ENCODE assay signal across 11 mouse cellular contexts in genomic region chr17:29057361-29057890, GRCm38 (mm10). TPM values are rescaled to one million over a fixed set of nuclear protein-coding genes. Genes with fewer than 3 reads are reported as not detected.
A peak's percentile ranks its signal among the peaks of the same experiment; 100 is the strongest.
DNase-seq lines count a peak whose midpoint lies in the region; ATAC-seq and TF ChIP-seq lines count a peak whose summit lies in the region.
"Had no signal": no experiment of that assay in that cellular context is flagged by ENCODE, and none has a peak within 500 bp of the region (broad histone marks: within the 10 kb centered on the region; RNA-seq: fewer than 3 reads in every experiment).

No protein-coding gene starts in this region.

- TF ChIP-seq EP300 in ES-Bruce4 (IDR thresholded peaks at IDR 0.05; ENCODE audit: insufficient read depth, low read depth, low read length): no peak

- ATAC-seq in kidney, embryonic 14.5 days (ENCODE audit: low FRiP score, low TSS enrichment): no peak
- ATAC-seq in limb, embryonic 14.5 days (ENCODE audit: low FRiP score, low read depth): no peak
- ATAC-seq: inflammation-experienced regulatory T-cells, adult 6 months had no signal

- peak overlapping the region; percentile 31 for H3K27ac ChIP-seq in kidney, embryonic 14.5 days (ENCODE audit: low read depth, low read length)
- H3K27ac ChIP-seq in kidney, adult 2 months (ENCODE audit: insufficient read depth, low read depth, low read length): no peak overlapping the region
- 0 out of 2 replicates have a peak overlapping the region, but pooled peaks have one; percentile 12 for H3K27ac ChIP-seq in ES-Bruce4 (ENCODE audit: insufficient read depth, low read length)
- 0 out of 2 replicates have a peak overlapping the region, but pooled peaks have one; percentile 14 for H3K27ac ChIP-seq in limb, embryonic 14.5 days (replicated peaks; ENCODE audit: low read depth, low read length)
- H3K27ac ChIP-seq: liver, embryonic 13.5 days had no signal

- no peak for DNase-seq in kidney, adult 2 months
- DNase-seq in brain, adult 2 months (ENCODE audit: low read depth, low spot score): peak; percentile 73
- DNase-seq in limb, embryonic 14.5 days (ENCODE audit: low spot score): no peak
- DNase-seq in ovary, postnatal 10 days (ENCODE audit: low spot score): no peak
- DNase-seq in ovary, postnatal 14 days (ENCODE audit: low spot score): no peak
- DNase-seq: cerebellum, adult 11 months; liver, embryonic 13.5 days had no signal

- H3K27me3 ChIP-seq in kidney, embryonic 14.5 days (ENCODE audit: control insufficient read depth, insufficient read depth, low read length): no peaks in the 10 kb centered on the region
- H3K27me3 ChIP-seq in kidney, adult 2 months (replicated peaks; ENCODE audit: control insufficient read depth, insufficient read depth, low read length): no peaks in the 10 kb centered on the region
- H3K27me3 ChIP-seq in ES-Bruce4 (ENCODE audit: control insufficient read depth, insufficient read depth, low read length, poor library complexity, severe bottlenecking): no peaks in the 10 kb centered on the region
- H3K27me3 ChIP-seq in limb, embryonic 14.5 days (ENCODE audit: control insufficient read depth, insufficient read depth, low read length): no peaks in the 10 kb centered on the region
- H3K27me3 ChIP-seq: CH12.LX; liver, embryonic 13.5 days had no signal

- TF ChIP-seq CTCF in kidney, adult 2 months (conservative IDR thresholded peaks at IDR 0.05; ENCODE audit: insufficient read depth, insufficient read length, low read depth, low read length): no peak
- TF ChIP-seq CTCF in ES-Bruce4 (IDR thresholded peaks at IDR 0.05; ENCODE audit: low read depth, low read length): no peak

- H3K4me1 ChIP-seq in kidney, embryonic 14.5 days (ENCODE audit: control insufficient read depth, insufficient read depth, low read length): peaks cover 32% of the 10 kb centered on the region
- H3K4me1 ChIP-seq in kidney, adult 2 months (ENCODE audit: control insufficient read depth, insufficient read depth, low read length): no peaks in the 10 kb centered on the region
- peaks cover 7% of the 10 kb centered on the region for H3K4me1 ChIP-seq in ES-Bruce4 (ENCODE audit: control insufficient read depth, insufficient read depth, low read length)
- peaks cover 30% of the 10 kb centered on the region for H3K4me1 ChIP-seq in limb, embryonic 14.5 days (ENCODE audit: control insufficient read depth, insufficient read depth, low read length)

- no peak overlapping the region for H3K9ac ChIP-seq in kidney, embryonic 14.5 days (ENCODE audit: low read depth, low read length)
- no peak overlapping the region for H3K9ac ChIP-seq in ES-Bruce4 (ENCODE audit: low read depth, poor library complexity, severe bottlenecking)
- no peak overlapping the region for H3K9ac ChIP-seq in limb, embryonic 14.5 days (ENCODE audit: low read depth, low read length, severe bottlenecking)
- H3K9ac ChIP-seq: liver, embryonic 13.5 days had no signal

- no peaks in the 10 kb centered on the region for H3K36me3 ChIP-seq in kidney, embryonic 14.5 days (ENCODE audit: control insufficient read depth, insufficient read depth, low read length)
- no peaks in the 10 kb centered on the region for H3K36me3 ChIP-seq in kidney, adult 2 months (ENCODE audit: control insufficient read depth, insufficient read depth, low read length)
- no peaks in the 10 kb centered on the region for H3K36me3 ChIP-seq in ES-Bruce4 (ENCODE audit: control insufficient read depth, insufficient read depth, low read length, poor library complexity, severe bottlenecking)
- no peaks in the 10 kb centered on the region for H3K36me3 ChIP-seq in limb, embryonic 14.5 days (ENCODE audit: control insufficient read depth, insufficient read depth, low read length)
- H3K36me3 ChIP-seq: liver, embryonic 13.5 days had no signal

- no peak overlapping the region for H3K4me3 ChIP-seq in kidney, embryonic 14.5 days (ENCODE audit: low read length)
- H3K4me3 ChIP-seq in kidney, adult 2 months (ENCODE audit: insufficient read depth, low read depth, low read length): no peak overlapping the region
- H3K4me3 ChIP-seq in ES-Bruce4 (ENCODE audit: low read depth, low read length): no peak overlapping the region
- no peak overlapping the region for H3K4me3 ChIP-seq in limb, embryonic 14.5 days (replicated peaks; ENCODE audit: low read length)
- H3K4me3 ChIP-seq: liver, embryonic 13.5 days had no signal

- no peak for TF ChIP-seq POLR2A in kidney, adult 2 months (IDR thresholded peaks at IDR 0.05; ENCODE audit: low read depth, low read length)
- TF ChIP-seq POLR2A in ES-Bruce4 (IDR thresholded peaks at IDR 0.05; ENCODE audit: insufficient read depth, low read length): no peak
- TF ChIP-seq POLR2A in limb, embryonic 14.5 days (IDR thresholded peaks at IDR 0.05; ENCODE audit: borderline replicate concordance, extremely low read depth, insufficient read depth, insufficient read length): no peak

- H3K4me2 ChIP-seq in kidney, embryonic 14.5 days (replicated peaks; ENCODE audit: low read depth, low read length): no peak overlapping the region
- no peak overlapping the region; the same call in 1 of the 2 replicates for H3K4me2 ChIP-seq in limb, embryonic 14.5 days (replicated peaks; ENCODE audit: low read depth, low read length, severe bottlenecking)
- H3K4me2 ChIP-seq: liver, embryonic 13.5 days had no signal

- no peaks in the 10 kb centered on the region for H3K9me3 ChIP-seq in kidney, embryonic 14.5 days (ENCODE audit: control insufficient read depth, low read length)
- H3K9me3 ChIP-seq in ES-Bruce4 (replicated peaks; ENCODE audit: control insufficient read depth, insufficient read depth, low read length, poor library complexity, severe bottlenecking): no peaks in the 10 kb centered on the region
- H3K9me3 ChIP-seq in limb, embryonic 14.5 days (ENCODE audit: control insufficient read depth, low read length): no peaks in the 10 kb centered on the region
- H3K9me3 ChIP-seq: liver, embryonic 13.5 days had no signal

- WGBS in kidney, embryonic 14.5 days: 68% methylated on average over 11 of the region's 11 CpGs
- 80% methylated on average over 11 of the region's 11 CpGs for WGBS in kidney, adult 2 months
- 69% methylated on average over 11 of the region's 11 CpGs for WGBS in limb, embryonic 14.5 days

RNA-seq across cellular contexts. Expression of gene Srsf3, which starts 25.0 kb away (rescaled TPM):
- 691 and 760 TPM in 2 replicates for polyA plus RNA-seq in kidney, embryonic 14.5 days (2014; fragmentation: Nextera tagmentation; extraction: Ambion mirVana)
- 71.0 and 85.2 TPM in 2 replicates for polyA plus RNA-seq in kidney, adult 2 months (2012; rRNA removed)
- polyA plus RNA-seq in ES-Bruce4 (2011; ENCODE audit: insufficient read depth, insufficient read length, low read depth, missing spikeins): 541 and 557 TPM in 2 replicates
- polyA plus RNA-seq in limb, embryonic 14.5 days (2012; rRNA removed): 385 and 390 TPM in 2 replicates
- 561 and 596 TPM in 2 replicates for polyA plus RNA-seq in limb, embryonic 14.5 days (2014; fragmentation: Nextera tagmentation; extraction: Ambion mirVana)

RNA-seq across cellular contexts. Expression of gene Cdkn1a, which starts 33.4 kb away (rescaled TPM):
- 37.4 and 45.6 TPM in 2 replicates for polyA plus RNA-seq in kidney, embryonic 14.5 days (2014; fragmentation: Nextera tagmentation; extraction: Ambion mirVana)
- 11.6 and 13.7 TPM in 2 replicates for polyA plus RNA-seq in kidney, adult 2 months (2012; rRNA removed)
- polyA plus RNA-seq in ES-Bruce4 (2011; ENCODE audit: insufficient read depth, insufficient read length, low read depth, missing spikeins): 171 and 178 TPM in 2 replicates
- polyA plus RNA-seq in limb, embryonic 14.5 days (2012; rRNA removed): 61.6 and 63.6 TPM in 2 replicates
- 114 and 164 TPM in 2 replicates for polyA plus RNA-seq in limb, embryonic 14.5 days (2014; fragmentation: Nextera tagmentation; extraction: Ambion mirVana)

RNA-seq across cellular contexts. Expression of gene Stk38, which starts 49.6 kb away (rescaled TPM):
- polyA plus RNA-seq in kidney, embryonic 14.5 days (2014; fragmentation: Nextera tagmentation; extraction: Ambion mirVana): 65.5 and 101 TPM in 2 replicates
- polyA plus RNA-seq in kidney, adult 2 months (2012; rRNA removed): 61.7 and 66.8 TPM in 2 replicates
- polyA plus RNA-seq in ES-Bruce4 (2011; ENCODE audit: insufficient read depth, insufficient read length, low read depth, missing spikeins): 171 TPM in 2 replicates
- 115 TPM in 2 replicates for polyA plus RNA-seq in limb, embryonic 14.5 days (2012; rRNA removed)
- polyA plus RNA-seq in limb, embryonic 14.5 days (2014; fragmentation: Nextera tagmentation; extraction: Ambion mirVana): 86.6 and 99.3 TPM in 2 replicates

RNA-seq across cellular contexts. Expression of gene Rab44, which starts 56.5 kb away (rescaled TPM):
- polyA plus RNA-seq in kidney, embryonic 14.5 days (2014; fragmentation: Nextera tagmentation; extraction: Ambion mirVana): 0.39 TPM in 1 of 2 replicates, not detected in the other
- 0.16 and 0.34 TPM in 2 replicates for polyA plus RNA-seq in kidney, adult 2 months (2012; rRNA removed)
- not detected in 2 replicates for polyA plus RNA-seq in ES-Bruce4 (2011; ENCODE audit: insufficient read depth, insufficient read length, low read depth, missing spikeins)
- polyA plus RNA-seq in limb, embryonic 14.5 days (2012; rRNA removed): 2.4 and 2.8 TPM in 2 replicates
- 1.4 and 1.5 TPM in 2 replicates for polyA plus RNA-seq in limb, embryonic 14.5 days (2014; fragmentation: Nextera tagmentation; extraction: Ambion mirVana)
- polyA plus RNA-seq: inflammation-experienced regulatory T-cells, adult 6 months had no signal
